Mouse (Mus musculus) midbrain, embryonic 11.5 days (tissue): ENCODE results near the gene Fras1. TPM values are rescaled to one million over a fixed set of nuclear protein-coding genes. Genes with fewer than 3 reads are reported as not detected.

ENCODE experiments used
- ATAC-seq: fragments of 200-750 bp; cut with Nextera tagmentation; 2 replicates; pipeline ENCODE4 v1.8.0; 2017; ENCODE audit warnings: moderate TSS enrichment, moderate library complexity; ENCODE audit not compliant: low FRiP score
- DNase-seq: peaks from one replicate; pipeline ENCODE4 v3.0.0; 2015; ENCODE audit warnings: low spot score; ENCODE audit errors: missing footprints
- H3K27ac ChIP-seq: fragments of 300-500 bp; sonication (generic); 2 replicates; pipeline ENCODE4 v1.5.1; 2014; ENCODE audit warnings: low read depth, low read length
- H3K27me3 ChIP-seq: fragments of 300-500 bp; sonication (generic); 2 replicates; pipeline ENCODE4 v1.6.1; 2014; ENCODE audit warnings: mild to moderate bottlenecking, low read length, moderate library complexity, mixed read lengths; ENCODE audit not compliant: control insufficient read depth, insufficient read depth
- H3K36me3 ChIP-seq: fragments of 300-500 bp; sonication (generic); 2 replicates; pipeline ENCODE4 v1.6.1; 2014; ENCODE audit warnings: mild to moderate bottlenecking, low read length, moderate library complexity, mixed read lengths; ENCODE audit not compliant: control insufficient read depth, insufficient read depth
- H3K4me1 ChIP-seq: fragments of 300-500 bp; sonication (generic); 2 replicates; pipeline ENCODE4 v1.6.1; 2014; ENCODE audit warnings: low read length; ENCODE audit not compliant: control insufficient read depth, insufficient read depth
- H3K4me2 ChIP-seq: fragments of 300-500 bp; sonication (generic); 2 replicates; pipeline ENCODE4 v1.6.1; 2014; ENCODE audit warnings: mild to moderate bottlenecking, moderate library complexity
- H3K4me3 ChIP-seq: fragments of 300-500 bp; sonication (generic); 2 replicates; pipeline ENCODE4 v1.5.1; 2014; ENCODE audit warnings: low read depth, low read length
- H3K9ac ChIP-seq: fragments of 300-500 bp; sonication (generic); 2 replicates; pipeline ENCODE4 v1.6.1; 2014; ENCODE audit warnings: low read length
- H3K9me3 ChIP-seq: fragments of 300-500 bp; sonication (generic); 2 replicates; pipeline ENCODE4 v1.6.1; 2016; ENCODE audit warnings: low read length; ENCODE audit not compliant: control insufficient read depth
- WGBS: fragments of 180-500 bp; shearing (Covaris S2); extraction: QIAGEN DNeasy Blood & Tissue Kit; methylation state at CpG from one replicate; pipeline ENCODE4 v1.1.7; 2014; 5-methylcytosine and 5-hydroxymethylcytosine counted together
- polyA plus RNA-seq: library from polyadenylated mRNA; unstranded; fragments of >200 nt; fragmentation: Nextera tagmentation; extraction: Ambion mirVana; gene quantifications from 2 replicates; pipeline ENCODE4 v1.2.1, GENCODE M21; 2014

Gene Fras1
- polyA plus RNA-seq, 1 experiment from 2014 or later, result 6.2 TPM

- no peak overlapping the region for H3K4me3 ChIP-seq
- no peak overlapping the region for H3K4me2 ChIP-seq
- no peak overlapping the region for H3K27ac ChIP-seq
- 72% methylated on average over 9 of the region's 9 CpGs for WGBS
- H3K36me3 ChIP-seq, result no peaks in the 10 kb centered on the region
- no peaks in the 10 kb centered on the region for H3K27me3 ChIP-seq
- H3K9me3 ChIP-seq, result no peaks in the 10 kb centered on the region
- ATAC-seq (no peak), DNase-seq (no peak)
- no peak overlapping the region for H3K9ac ChIP-seq
- no peaks in the 10 kb centered on the region for H3K4me1 ChIP-seq
Observed at GRCm38 (mm10) chr5:96792422-96792821, 418.7 kb downstream of the Fras1 start.

- Histone ChIP-seq H3K27ac (no peak within 1 kb of the TSS), H3K4me1 (no peaks in the 10 kb centered on the region), H3K4me3 (peak within 1 kb of the TSS; percentile 34), H3K9ac (peak within 1 kb of the TSS; percentile 44), H3K9me3 (no peaks in the 10 kb centered on the region), H3K36me3 (no peaks in the 10 kb centered on the region), H3K27me3 (no peaks in the 10 kb centered on the region), H3K4me2 (peak within 1 kb of the TSS; percentile 58)
- ATAC-seq, result peak; percentile 86
- peak; percentile 89 for DNase-seq
- WGBS, result 11% methylated on average over 24 of the region's 26 CpGs
Observed at GRCm38 (mm10) chr5:96792936-96793718, 419.4 kb downstream of the Fras1 start, which contains the start of gene Anxa3. Anxa3 (plus strand) TSS chr5:96793339.

GRCm38 (mm10) chr5:96793953-96794635 lies 420.3 kb downstream of the Fras1 start:
- H3K4me2 ChIP-seq, result peak overlapping the region; percentile 58; the same call in 1 of the 2 replicates
- no peak overlapping the region for H3K4me3 ChIP-seq
- no peaks in the 10 kb centered on the region for H3K27me3 ChIP-seq
- H3K36me3 ChIP-seq, result no peaks in the 10 kb centered on the region
- DNase-seq, result peak; percentile 85
- H3K27ac ChIP-seq, result no peak overlapping the region
- ATAC-seq, result no peak
- H3K9ac ChIP-seq, result no peak overlapping the region
- no peaks in the 10 kb centered on the region for H3K4me1 ChIP-seq
- H3K9me3 ChIP-seq, result no peaks in the 10 kb centered on the region
- 51% methylated on average over 10 of the region's 10 CpGs for WGBS

- no peaks in the 10 kb centered on the region for H3K27me3 ChIP-seq
- no peak overlapping the region for H3K9ac ChIP-seq
- ATAC-seq (no peak), DNase-seq (no peak)
- no peak overlapping the region for H3K4me2 ChIP-seq
- no peaks in the 10 kb centered on the region for H3K9me3 ChIP-seq
- no peak overlapping the region for H3K27ac ChIP-seq
- H3K4me1 ChIP-seq, result no peaks in the 10 kb centered on the region
- H3K4me3 ChIP-seq, result no peak overlapping the region
- H3K36me3 ChIP-seq, result no peaks in the 10 kb centered on the region
- 81% methylated on average over 1 of the region's 1 CpGs for WGBS
Observed at GRCm38 (mm10) chr5:96795752-96796151, 422.0 kb downstream of the Fras1 start.

GRCm38 (mm10) chr5:96797465-96797864 lies 423.7 kb downstream of the Fras1 start:
- no peak for DNase-seq
- Histone ChIP-seq H3K4me2 (no peak overlapping the region), H3K4me1 (peaks cover 3% of the 10 kb centered on the region; the same call in 1 of the 2 replicates), H3K4me3 (no peak overlapping the region), H3K27ac (no peak overlapping the region), H3K27me3 (no peaks in the 10 kb centered on the region), H3K9ac (no peak overlapping the region), H3K36me3 (no peaks in the 10 kb centered on the region), H3K9me3 (no peaks in the 10 kb centered on the region)
- no peak for ATAC-seq
- WGBS, result 94% methylated on average over 6 of the region's 6 CpGs

- H3K4me3 ChIP-seq, result no peak overlapping the region
- no peak for DNase-seq
- H3K9ac ChIP-seq, result no peak overlapping the region
- no peak for ATAC-seq
- H3K27me3 ChIP-seq, result no peaks in the 10 kb centered on the region
- peaks cover 3% of the 10 kb centered on the region; the same call in 1 of the 2 replicates for H3K4me1 ChIP-seq
- no peaks in the 10 kb centered on the region for H3K36me3 ChIP-seq
- WGBS, result 92% methylated on average over 9 of the region's 9 CpGs
- H3K4me2 ChIP-seq, result no peak overlapping the region
- H3K27ac ChIP-seq, result no peak overlapping the region
- H3K9me3 ChIP-seq, result no peaks in the 10 kb centered on the region
Observed at GRCm38 (mm10) chr5:96799165-96799564, 425.4 kb downstream of the Fras1 start.

- Histone ChIP-seq H3K27me3 (no peaks in the 10 kb centered on the region), H3K4me3 (no peak overlapping the region), H3K9me3 (no peaks in the 10 kb centered on the region), H3K27ac (no peak overlapping the region), H3K4me2 (no peak overlapping the region), H3K4me1 (peaks cover 3% of the 10 kb centered on the region; the same call in 1 of the 2 replicates), H3K9ac (no peak overlapping the region), H3K36me3 (no peaks in the 10 kb centered on the region)
- ATAC-seq (no peak), DNase-seq (no peak)
- WGBS, result 93% methylated on average over 9 of the region's 9 CpGs
Observed at GRCm38 (mm10) chr5:96799969-96800368, 426.2 kb downstream of the Fras1 start.

GRCm38 (mm10) chr5:96802185-96802584 lies 428.4 kb downstream of the Fras1 start:
- 41% methylated on average over 7 of the region's 7 CpGs for WGBS
- DNase-seq (peak; percentile 89), ATAC-seq (no peak)

GRCm38 (mm10) chr5:96803091-96803490 lies 429.3 kb downstream of the Fras1 start:
- Histone ChIP-seq H3K27ac (no peak overlapping the region), H3K9ac (no peak overlapping the region), H3K27me3 (no peaks in the 10 kb centered on the region), H3K4me2 (no peak overlapping the region), H3K9me3 (no peaks in the 10 kb centered on the region), H3K4me1 (peaks cover 3% of the 10 kb centered on the region; the same call in 1 of the 2 replicates), H3K36me3 (no peaks in the 10 kb centered on the region), H3K4me3 (no peak overlapping the region)
- 55% methylated on average over 3 of the region's 3 CpGs for WGBS
- no peak for DNase-seq
- ATAC-seq, result no peak

More at GRCm38 (mm10) chr5:96802185-96802584, 428.4 kb downstream of the Fras1 start:
- Histone ChIP-seq H3K9me3 (no peaks in the 10 kb centered on the region), H3K27me3 (no peaks in the 10 kb centered on the region), H3K4me2 (no peak overlapping the region), H3K27ac (no peak overlapping the region), H3K4me3 (no peak overlapping the region), H3K4me1 (peaks cover 3% of the 10 kb centered on the region; the same call in 1 of the 2 replicates), H3K36me3 (no peaks in the 10 kb centered on the region), H3K9ac (no peak overlapping the region)
